Mouse (Mus musculus): Measurements from ENCODE around the gene Arl10.

Gene Arl10

DNA sequence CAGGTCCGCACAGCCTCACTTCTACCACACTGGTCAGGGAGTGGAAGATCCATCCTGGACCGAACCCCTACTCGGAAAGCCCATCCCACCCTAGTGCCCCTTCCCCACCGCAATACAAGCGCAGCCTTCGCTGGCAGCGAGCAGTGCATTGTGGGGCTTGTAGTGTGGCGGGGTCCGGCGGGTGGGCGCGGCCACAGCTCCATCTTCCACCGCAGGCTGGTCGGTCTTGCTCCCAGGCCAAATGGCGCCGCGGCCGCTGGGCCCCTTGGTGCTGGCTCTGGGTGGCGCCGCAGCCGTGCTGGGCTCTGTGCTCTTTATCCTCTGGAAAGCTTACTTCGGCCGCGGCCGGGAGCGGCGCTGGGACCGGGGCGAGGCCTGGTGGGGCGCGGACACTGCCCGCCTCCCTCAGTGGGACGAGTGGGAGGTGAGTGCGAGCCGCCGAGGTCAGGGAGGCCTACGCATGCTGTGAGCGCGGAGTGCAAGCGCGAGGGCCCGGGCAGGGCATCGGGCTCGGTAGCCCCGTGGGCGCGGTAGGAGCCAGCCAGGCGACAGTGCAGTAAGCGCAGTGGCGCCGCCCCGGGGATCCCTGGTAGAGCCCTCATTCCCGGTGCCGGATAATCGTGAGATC lies at the start of gene Arl10:
TSS of gene Arl10 (plus strand) at position 162 of the 628 bp plus-strand sequence.
- peak; percentile 57 for DNase-seq (ENCODE audit: low read depth, low spot score)

DNA sequence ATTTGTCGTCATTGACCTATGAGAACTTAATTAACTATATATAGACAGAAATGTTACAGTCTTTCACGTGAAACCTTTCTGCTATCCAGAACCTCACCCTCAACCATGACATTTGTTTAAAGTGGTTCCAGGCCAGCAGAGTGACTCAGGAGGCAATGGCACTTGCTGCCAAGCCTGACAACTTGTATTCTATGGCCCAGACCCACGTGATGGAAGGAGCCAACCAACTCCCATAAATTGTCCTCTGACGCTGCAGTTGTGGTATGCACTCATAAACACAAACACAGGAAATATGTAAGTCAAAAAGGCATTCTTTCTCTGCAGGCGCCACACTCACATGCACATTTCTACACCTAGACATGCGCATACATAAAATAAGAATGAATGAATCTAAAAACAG lies 47.7 kb upstream of the Arl10 start:
- no peak for DNase-seq (ENCODE audit: low read depth, low spot score)

DNA sequence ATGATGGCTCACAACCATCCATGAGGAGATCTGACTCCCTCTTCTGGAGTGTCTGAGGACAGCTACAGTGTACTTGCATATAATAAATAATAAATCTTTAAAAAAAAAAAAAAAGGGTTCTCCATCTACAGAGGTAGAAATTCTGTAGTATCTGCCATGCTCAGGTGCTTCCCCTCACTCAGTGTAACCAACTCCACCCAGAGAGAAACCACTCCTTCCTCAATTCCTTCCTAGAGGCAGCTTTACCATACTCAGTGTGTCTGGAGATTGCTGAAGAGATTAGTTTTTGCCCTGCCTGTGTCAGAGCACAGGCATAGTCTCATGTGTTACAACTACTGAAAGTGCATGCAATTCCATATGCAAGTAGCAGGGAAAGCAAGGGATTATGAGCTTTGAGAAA lies 42.7 kb upstream of the Arl10 start:
- DNase-seq (ENCODE audit: low read depth, low spot score) = no peak

DNA sequence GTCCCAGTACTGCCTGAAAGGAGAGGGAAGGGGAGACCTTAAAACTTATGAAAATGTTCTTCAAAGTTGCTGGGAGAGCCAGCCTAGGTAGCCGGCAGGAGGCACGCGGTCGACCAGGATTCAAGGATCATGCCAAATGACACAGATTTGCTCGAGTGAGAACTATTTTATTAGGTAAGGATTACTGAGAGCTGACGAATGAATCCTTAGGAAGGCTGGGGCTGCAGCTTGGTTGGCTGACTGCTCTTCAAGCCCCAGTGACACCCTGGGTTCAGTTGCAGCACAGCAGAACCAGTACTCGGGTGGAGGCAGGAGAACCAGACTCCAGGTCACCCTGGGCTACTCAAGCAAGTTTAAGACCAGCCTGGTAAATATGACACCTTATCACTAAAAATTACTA lies 26.8 kb upstream of the Arl10 start:
- DNase-seq (ENCODE audit: low read depth, low spot score) = no peak

DNA sequence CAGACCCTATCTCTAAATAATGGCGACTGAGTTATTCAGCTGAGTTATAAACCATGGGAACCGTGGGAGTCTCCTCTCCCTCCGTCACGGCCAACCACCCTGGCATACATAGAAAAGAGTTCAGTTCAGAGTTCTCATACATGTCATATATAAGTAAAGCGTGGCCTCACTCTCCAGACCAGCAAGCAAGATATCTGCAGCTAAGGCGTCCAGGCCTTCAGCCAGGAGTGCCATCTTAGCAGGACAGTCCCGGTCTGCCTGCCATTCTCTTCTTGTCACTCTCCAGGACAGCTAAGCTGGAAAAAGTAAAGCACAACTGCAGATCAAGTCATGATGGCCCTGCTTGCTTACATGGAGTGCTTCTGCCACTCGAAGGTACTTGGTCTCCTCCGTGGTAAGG lies 18.6 kb upstream of the Arl10 start:
- DNase-seq (ENCODE audit: low read depth, low spot score) = no peak

DNA sequence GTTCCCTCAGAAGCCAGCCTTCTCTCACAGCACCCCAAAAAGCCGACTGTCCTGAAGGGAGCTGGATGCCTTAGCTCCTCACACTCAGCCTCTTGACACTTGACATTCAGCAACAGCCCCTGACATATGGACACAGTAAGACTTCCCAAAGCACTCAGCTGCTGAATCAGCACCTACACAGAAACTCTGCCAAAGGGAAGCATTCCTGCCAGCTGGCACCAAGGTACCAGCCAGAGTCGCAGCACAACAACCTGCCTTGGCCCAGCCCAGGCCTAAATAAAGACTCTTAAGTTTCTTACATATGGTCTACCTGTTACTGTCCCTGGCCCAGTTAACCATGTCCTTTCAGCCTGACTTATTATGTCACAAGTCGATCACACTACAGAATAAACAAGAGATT lies 18.0 kb upstream of the Arl10 start:
- DNase-seq (ENCODE audit: low read depth, low spot score) = no peak

DNA sequence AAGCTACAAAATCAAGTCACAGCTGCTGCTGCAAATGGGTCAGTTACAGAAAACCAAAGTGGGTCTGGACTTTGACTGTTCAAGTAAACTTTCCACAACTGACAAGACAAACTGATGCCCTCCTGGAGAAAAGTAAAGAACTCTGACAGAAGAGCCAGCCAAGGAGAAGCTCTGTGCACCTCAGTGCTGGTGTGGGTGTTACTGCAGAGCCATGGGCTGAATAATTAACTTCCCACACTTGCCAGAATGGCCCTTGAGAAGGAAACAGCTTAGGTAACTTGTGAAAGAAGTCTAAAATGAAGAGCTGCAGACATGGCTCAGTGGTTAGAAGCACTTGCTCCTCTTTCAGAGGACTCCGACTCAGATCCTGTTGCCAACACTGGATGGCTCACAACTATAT lies 17.2 kb upstream of the Arl10 start:
- DNase-seq (ENCODE audit: low read depth, low spot score) = no peak

DNA sequence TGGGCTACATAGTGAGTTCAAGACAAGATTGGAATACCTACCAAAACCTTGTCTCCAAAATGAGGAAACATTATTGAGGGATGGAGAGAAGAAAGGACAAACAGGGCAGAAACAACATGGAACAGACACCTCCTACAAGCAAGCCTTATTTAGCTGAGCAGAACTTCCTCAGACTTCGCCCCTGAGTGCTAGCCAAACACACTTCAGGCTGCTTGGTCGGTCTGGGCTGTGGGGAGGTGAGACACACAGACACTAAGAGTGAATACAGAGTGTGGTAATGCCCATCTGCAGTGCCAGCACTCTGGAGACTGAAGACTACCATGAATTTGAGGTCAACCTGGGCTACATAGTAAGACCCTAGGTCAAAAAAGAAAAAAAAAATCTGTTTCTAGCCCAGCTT lies 15.2 kb upstream of the Arl10 start:
- DNase-seq (ENCODE audit: low read depth, low spot score) = no peak

DNA sequence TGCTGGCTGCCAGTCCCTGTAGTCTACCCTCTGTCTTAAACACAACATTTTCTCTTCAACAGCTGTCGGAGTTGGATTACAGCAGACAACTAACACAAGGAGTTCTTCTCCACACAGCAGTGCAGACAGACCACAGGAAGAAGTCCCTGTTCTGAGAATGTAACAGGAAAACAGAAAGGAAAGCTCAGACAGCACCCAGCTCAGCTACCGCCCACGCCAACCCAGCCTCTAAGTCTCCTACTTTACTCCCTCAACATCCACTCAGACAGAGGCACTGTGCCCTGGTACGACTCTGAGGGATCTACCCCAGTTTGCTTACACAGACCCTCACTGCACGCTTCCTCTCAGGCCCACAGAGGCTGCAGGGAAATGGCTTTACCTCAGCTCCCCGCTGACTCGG lies 14.2 kb upstream of the Arl10 start:
- DNase-seq (ENCODE audit: low read depth, low spot score) = no peak

DNA sequence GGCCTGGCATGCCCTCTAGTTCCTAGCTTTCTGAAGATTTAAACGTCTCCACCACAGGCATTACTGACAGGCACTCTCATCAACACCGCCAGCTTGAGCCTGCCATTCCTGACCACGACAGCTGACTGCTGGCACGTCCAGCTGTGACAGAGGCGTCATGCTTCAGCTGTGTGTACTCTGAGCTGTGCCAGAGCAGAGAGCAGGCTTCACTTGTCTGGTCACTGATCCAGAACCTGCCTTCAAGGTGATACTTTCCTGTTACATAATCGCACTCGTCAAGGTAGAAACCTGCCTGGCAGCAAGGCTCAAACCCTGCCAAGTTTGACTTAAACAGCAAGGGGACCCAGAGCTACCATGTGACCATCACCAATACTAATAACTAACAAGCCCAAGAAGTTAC lies 12.3 kb upstream of the Arl10 start:
- no peak for DNase-seq (ENCODE audit: low read depth, low spot score)

DNA sequence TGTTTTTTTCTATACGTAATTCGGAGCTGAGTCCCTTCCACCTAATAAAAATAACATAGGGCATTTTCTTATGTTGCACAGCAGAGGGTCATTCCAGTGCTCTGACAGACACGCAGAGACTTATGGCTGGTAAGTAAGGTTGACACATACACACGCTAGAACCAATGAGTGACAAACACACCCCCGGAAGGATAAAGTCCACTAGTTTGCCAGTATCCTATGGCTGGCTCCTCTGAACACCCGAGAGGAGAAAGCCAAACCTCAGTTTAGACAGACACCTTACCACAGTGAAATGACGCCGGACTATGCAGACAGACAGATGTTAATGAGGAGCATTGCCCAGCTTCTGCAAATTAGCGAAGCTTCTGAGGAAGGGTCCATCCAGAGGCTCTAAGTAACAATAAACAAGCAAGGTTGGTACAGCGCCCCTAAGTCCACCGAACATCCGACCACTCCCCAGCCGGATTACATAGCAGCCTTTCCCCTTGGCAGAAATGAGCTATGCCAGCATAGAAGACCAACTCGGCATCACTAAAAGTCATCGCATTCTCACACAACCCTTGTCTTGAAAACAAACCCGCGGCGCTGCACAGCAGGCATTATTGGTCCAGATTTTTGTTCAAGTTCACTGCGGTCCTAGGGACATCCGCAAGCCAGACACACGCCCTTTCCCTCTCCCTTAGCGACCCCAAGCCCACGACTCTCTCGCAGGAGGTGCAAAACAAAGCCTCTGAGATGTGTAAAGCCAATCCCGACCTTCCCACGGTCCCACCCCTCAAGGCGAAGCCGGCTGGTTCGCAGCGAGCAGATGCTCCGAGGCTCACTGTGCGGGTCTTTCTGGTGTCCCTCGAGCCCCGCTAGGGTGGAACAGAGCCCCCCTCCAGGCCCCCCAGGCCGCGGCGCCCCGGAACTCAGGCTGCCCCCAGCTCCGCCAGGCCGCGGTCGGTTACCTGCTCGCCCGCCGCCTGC lies 10.3 kb upstream of the Arl10 start:
- no peak for DNase-seq (ENCODE audit: low read depth, low spot score)

DNA sequence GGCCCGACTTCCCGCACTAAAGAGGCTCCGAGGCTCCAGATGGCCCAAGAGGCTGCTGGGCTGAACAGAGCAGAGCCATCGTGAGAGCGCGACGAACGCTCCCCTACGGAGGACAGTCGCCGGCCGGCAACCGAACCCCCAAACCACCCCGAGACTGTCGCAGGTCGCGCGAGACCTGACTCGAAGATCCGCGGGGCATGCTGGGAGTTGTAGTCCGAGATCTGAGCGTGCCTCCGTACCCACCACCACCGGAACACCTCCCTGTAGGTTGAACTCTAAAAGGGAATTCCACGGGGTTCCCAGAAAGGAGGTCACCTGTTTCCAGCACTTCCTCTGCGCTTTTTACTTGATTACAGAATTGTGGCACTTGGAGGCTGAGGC lies 9.6 kb upstream of the Arl10 start, which contains the start of gene 4833439L19Rik:
TSS of gene 4833439L19Rik (minus strand) at position 235 of the 381 bp plus-strand sequence.
- DNase-seq (ENCODE audit: low read depth, low spot score) = peak; percentile 97

DNA sequence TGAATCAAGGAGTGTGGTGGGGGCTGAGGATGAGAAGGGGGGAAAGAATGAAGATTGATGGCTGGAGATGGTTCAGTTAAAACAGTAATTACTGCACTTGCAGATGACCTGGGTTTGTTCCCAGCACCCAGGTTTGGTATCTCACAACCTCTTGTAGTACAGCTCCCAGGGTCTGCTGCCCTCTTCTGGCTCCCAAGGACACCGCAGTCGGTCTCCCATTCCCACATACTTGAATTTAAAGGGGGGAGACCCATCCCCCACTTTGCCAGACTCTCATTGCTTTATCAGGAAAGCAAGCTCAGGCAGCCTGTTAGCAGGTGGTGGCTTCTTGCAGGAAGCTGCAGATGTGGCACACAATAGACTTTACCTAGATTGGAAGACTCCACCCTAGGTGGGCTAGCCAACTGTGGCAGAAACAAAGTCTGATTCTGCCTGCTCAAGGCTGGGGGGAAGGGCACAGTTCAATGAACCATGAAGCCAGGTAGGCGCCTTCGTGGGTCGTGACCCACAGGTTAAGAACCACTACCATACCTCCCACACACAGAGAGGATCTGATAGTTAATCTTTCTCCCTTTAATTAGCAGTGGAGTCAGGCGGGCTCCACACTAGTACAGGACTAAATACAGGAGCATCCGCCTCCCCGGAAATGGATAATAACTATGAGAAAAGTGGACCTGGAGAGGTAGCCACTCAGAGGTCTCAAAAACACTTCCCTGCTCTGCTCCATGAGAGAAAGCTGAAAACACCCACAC lies 9.0 kb upstream of the Arl10 start:
- DNase-seq (ENCODE audit: low read depth, low spot score) = peak; percentile 63

DNA sequence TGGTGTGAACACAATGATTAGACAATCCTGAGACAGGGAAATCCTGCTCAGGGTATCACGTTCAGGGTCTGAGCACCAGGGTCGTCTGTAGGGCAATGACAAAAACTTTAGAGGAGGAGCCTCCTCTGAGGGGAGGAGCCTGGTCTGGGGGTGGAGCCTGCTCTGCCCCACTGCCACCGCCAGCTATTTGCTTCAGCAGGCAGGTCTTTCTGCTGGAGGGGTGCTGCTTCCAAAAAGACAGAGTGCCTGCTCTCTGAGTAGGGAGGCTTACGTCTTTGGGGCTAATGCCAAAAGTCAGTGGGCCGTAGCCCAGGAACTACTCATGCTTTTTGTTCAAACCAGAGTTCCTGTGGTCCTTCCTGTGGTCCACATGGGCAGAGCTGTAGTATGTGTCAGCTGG lies 6.4 kb upstream of the Arl10 start:
- peak; percentile 24 for DNase-seq (ENCODE audit: low read depth, low spot score)

DNA sequence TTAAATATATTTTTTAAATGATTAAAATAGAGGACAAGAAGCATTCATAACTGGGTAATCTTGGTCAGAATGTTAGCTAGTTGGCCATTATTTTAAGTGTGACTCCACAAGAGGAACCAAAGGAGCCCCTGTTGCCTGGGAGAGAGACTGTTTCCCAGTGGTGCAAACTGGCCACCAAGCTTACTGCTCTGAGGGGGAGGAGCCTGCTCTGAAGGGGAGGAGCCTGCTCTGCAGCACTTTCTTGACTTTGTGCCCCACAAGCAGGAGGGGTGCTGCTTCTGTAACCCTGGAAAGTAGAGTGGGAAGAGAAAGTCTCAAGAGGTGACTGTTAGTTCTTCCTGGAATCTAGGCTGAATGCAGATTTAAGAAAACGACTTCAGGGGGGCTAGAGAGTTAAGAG lies 5.5 kb upstream of the Arl10 start:
- peak; percentile 19 for DNase-seq (ENCODE audit: low read depth, low spot score)

DNA sequence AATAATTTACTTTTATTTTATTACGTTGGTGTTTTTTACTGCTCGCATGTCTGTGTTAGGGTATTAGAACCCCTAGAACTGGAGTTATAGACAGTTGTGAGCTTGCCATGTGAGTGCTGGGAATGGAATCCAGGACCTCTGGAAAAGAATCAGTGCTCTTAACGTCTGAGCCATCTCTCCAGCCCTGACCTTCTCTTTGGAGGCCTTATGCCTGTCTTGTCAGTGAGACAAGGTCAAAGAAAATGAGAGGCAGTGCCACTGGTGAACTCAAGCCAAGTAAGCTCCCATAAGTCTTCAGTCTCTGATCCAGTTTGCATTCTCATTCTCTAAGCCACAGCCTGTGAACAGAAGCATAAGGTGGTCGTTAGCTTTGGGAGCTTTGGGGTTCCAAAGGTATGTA lies 4.1 kb upstream of the Arl10 start:
- DNase-seq (ENCODE audit: low read depth, low spot score) = no peak

DNA sequence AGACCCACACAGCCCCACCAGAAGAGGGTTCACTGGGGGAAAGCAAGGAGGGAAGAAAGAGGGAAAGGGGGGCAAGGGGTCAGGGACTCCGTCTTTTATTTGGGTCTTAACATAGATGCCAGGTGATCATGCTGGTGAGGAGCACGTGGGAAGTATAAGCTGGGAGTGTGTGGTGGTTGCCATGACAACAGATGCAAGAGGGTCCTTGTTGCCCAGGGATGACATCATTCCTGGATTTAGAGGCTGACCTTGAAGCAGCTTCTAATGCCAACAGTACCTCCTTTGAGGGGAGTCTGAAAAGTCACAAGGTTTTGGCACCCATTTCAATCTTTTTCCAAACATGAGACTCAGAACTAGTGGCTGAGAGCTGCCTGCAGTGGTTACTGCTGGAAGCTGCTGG lies 3.2 kb upstream of the Arl10 start:
- no peak for DNase-seq (ENCODE audit: low read depth, low spot score)

DNA sequence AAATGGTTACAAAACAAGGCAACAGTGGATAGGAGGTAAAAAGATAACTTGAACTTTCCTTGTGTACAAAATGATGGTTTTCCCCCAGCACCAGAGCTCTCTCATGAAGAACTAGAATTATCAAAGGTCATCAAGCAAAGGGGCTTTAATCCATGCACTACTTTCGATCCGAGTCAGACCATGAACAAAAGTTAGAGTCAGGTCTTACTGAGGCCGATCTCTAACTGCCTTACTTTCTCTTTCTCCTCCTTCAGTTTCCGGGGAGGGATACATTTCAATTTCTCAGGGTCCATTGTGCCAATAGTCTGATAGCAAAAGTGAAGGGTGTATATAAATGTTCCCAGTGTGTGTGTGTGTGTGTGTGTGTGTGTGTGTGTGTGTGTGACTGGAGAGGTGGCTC lies 2.2 kb upstream of the Arl10 start:
- peak; percentile 37 for DNase-seq (ENCODE audit: low read depth, low spot score)

DNA sequence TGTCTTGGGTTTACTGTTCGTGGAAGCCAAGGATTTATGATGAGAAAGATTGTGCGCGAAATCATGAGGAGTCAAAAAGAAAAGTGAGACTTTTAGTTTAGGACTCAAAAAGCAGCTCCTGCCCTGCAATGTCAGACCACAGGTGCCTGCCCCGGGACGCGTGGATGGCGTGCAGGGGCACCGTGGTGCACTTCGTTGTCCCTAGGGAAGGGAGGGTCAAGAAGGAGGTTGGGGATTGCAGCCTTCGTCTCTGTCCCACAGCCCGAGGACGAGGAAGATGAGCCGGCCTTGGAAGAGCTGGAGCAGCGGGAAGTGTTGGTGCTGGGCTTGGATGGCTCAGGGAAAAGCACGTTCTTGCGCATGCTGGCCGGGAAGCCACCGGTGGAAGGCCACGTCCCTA lies 674 bp downstream of the Arl10 start:
- DNase-seq (ENCODE audit: low read depth, low spot score) = no peak

DNA sequence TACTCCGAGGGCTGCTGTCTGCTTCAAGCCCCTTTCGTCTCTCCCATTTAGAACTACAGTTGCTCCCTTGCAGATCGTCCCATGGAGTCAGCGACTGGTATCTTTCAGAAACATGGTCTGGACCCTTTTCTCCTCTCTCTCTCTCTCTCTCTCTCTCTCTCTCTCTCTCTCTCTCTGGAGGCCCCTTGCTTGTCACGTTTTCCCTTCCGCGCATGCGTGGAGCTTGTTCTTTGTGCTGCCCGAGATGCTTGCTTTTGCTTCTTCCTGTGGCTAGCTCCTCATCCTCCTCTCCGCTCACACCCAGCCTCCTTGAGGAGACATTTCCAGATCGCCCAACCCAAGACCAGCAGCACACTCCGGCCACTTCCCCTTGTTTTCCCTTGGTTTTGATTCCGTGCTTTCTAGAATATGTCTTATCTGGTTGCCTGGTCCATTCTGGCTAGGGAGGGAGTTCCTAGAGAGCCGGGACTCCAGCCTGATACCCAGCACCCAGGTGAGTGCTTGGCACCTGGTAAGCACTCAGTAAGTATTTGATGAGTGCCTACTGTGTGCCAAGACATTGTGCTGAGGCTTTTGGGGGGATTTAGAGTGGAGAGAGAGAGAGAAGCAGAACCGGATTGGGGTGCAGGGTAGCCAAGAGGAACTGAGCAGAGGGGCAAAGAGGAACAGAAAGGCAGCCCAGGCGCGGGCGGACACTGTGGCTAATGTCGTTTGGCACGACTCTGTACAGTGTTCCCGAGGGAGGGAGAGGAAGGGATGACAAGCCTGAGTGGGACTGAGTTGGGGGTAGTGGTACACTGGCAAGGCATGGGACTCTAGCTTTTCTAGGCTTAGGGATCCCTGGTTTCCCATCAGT lies 3.1 kb downstream of the Arl10 start:
- no peak for DNase-seq (ENCODE audit: low read depth, low spot score)

DNA sequence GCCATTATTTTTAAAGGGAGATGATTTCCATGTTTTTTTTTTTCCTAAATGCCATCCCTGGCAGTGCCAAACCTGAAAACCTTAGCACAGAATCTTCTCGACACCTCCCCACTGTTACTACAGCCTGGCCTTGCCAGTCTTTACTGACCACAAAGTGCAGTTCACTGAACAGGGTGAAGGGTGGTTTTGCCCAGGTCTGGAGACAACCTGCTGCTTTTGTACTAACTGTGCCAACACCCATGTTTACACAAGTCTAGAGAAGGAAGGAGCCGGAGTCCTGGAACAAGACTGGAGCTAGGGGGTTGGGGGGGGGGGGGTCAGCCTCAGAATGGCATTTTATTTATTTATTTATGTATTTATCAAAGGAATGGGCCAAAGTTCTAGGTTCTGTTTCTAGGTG lies 6.6 kb downstream of the Arl10 start:
- DNase-seq (ENCODE audit: low read depth, low spot score) = no peak
